9 mouse cellular contexts compared by ENCODE assay signal in the genomic region with DNA sequence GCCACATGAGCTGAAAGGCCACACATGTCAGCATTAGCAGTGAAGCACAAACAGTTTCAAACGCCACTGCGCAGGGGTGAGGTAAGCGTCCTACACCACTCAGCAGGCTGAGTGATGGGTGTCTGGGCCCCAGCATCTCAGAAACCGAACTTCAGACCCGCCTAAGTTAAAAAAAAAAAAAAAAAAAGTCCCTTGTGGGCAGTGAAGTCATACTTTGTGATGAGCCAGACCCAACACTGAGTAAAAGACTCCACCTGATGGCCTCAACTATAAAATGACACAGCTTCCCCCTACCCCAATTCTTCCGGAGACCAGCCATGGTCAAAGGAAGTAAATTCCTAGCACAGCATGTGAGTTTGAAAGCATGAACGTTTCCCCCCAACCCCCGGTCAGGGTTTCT. TPM values are rescaled to one million over a fixed set of nuclear protein-coding genes. Genes with fewer than 3 reads are reported as not detected.
A peak's percentile ranks its signal among the peaks of the same experiment; 100 is the strongest.
DNase-seq lines count a peak whose midpoint lies in the region; ATAC-seq and TF ChIP-seq lines count a peak whose summit lies in the region.
"Had no signal": no experiment of that assay in that cellular context is flagged by ENCODE, and none has a peak within 500 bp of the region (broad histone marks: within the 10 kb centered on the region; RNA-seq: fewer than 3 reads in every experiment).

No protein-coding gene starts in this region.

- no peak overlapping the region for H3K9ac ChIP-seq in forebrain, postnatal 0 days
- H3K9ac ChIP-seq in forebrain, embryonic 16.5 days (replicated peaks; ENCODE audit: low read depth, low read length) = no peak overlapping the region
- peak overlapping the region; percentile 71 for H3K9ac ChIP-seq in liver, embryonic 15.5 days

- H3K36me3 ChIP-seq in forebrain, embryonic 10.5 days (replicated peaks) = peaks cover 51% of the 10 kb centered on the region
- H3K36me3 ChIP-seq in forebrain, postnatal 0 days (ENCODE audit: insufficient read depth) = peaks cover 38% of the 10 kb centered on the region
- H3K36me3 ChIP-seq in forebrain, embryonic 16.5 days (ENCODE audit: control insufficient read depth, insufficient read depth) = peaks cover 18% of the 10 kb centered on the region
- H3K36me3 ChIP-seq in liver, embryonic 15.5 days (replicated peaks) = peaks cover 49% of the 10 kb centered on the region

- no peaks in the 10 kb centered on the region for H3K9me3 ChIP-seq in forebrain, embryonic 10.5 days
- H3K9me3 ChIP-seq in forebrain, postnatal 0 days (ENCODE audit: low read length) = no peaks in the 10 kb centered on the region
- no peaks in the 10 kb centered on the region for H3K9me3 ChIP-seq in forebrain, embryonic 16.5 days (ENCODE audit: control insufficient read depth, low read length)
- no peaks in the 10 kb centered on the region for H3K9me3 ChIP-seq in liver, embryonic 15.5 days (replicated peaks)

- DNase-seq in forebrain, embryonic 10.5 days (ENCODE audit: extremely low spot score, low spot score) = no peak
- DNase-seq in forebrain, postnatal 0 days = no peak
- peak; percentile 36 for DNase-seq in 416B (ENCODE audit: low read depth)
- DNase-seq in ovary, postnatal 36 days (ENCODE audit: low spot score) = no peak
- no peak for DNase-seq in gastrocnemius, postnatal 25 days
- no peak for DNase-seq in adrenal gland, postnatal 10 days

- H3K4me3 ChIP-seq in forebrain, embryonic 10.5 days = peak overlapping the region; percentile 93
- H3K4me3 ChIP-seq in forebrain, postnatal 0 days (ENCODE audit: low read depth, low read length) = no peak overlapping the region
- 0 out of 2 replicates have a peak overlapping the region, but pooled peaks have one; percentile 6 for H3K4me3 ChIP-seq in forebrain, embryonic 16.5 days (replicated peaks; ENCODE audit: low read length)
- H3K4me3 ChIP-seq in liver, embryonic 15.5 days (replicated peaks) = peak overlapping the region; percentile 89

- 61% methylated on average over 8 of the region's 8 CpGs for WGBS in forebrain, embryonic 10.5 days
- 42% methylated on average over 8 of the region's 8 CpGs for WGBS in forebrain, postnatal 0 days
- 53% methylated on average over 8 of the region's 8 CpGs for WGBS in forebrain, embryonic 16.5 days
- WGBS in liver, embryonic 15.5 days (ENCODE audit: insufficient replicate concordance) = 12% methylated on average over 8 of the region's 8 CpGs

- H3K27ac ChIP-seq in forebrain, embryonic 10.5 days = 0 out of 2 replicates have a peak overlapping the region, but pooled peaks have one; percentile 40
- no peak overlapping the region for H3K27ac ChIP-seq in forebrain, postnatal 0 days (ENCODE audit: low read depth, low read length)
- no peak overlapping the region for H3K27ac ChIP-seq in forebrain, embryonic 16.5 days (ENCODE audit: low read length)
- peak overlapping the region; percentile 79; the same call in 1 of the 2 replicates for H3K27ac ChIP-seq in liver, embryonic 15.5 days (replicated peaks)

- H3K4me2 ChIP-seq in forebrain, postnatal 0 days (ENCODE audit: low read depth) = no peak overlapping the region; the same call in 1 of the 2 replicates
- H3K4me2 ChIP-seq in forebrain, embryonic 16.5 days (ENCODE audit: low read length) = peak overlapping the region; percentile 21
- peak overlapping the region; percentile 94 for H3K4me2 ChIP-seq in liver, embryonic 15.5 days

- peaks cover 52% of the 10 kb centered on the region for H3K4me1 ChIP-seq in forebrain, embryonic 10.5 days
- peaks cover 18% of the 10 kb centered on the region for H3K4me1 ChIP-seq in forebrain, postnatal 0 days (ENCODE audit: insufficient read depth)
- H3K4me1 ChIP-seq in forebrain, embryonic 16.5 days (replicated peaks; ENCODE audit: control insufficient read depth, insufficient read depth, low read length) = peaks cover 34% of the 10 kb centered on the region
- H3K4me1 ChIP-seq in liver, embryonic 15.5 days (replicated peaks) = peaks cover 80% of the 10 kb centered on the region

- ATAC-seq in forebrain, postnatal 0 days = no peak
- no peak for ATAC-seq in forebrain, embryonic 16.5 days
- no peak for ATAC-seq in liver, embryonic 15.5 days (ENCODE audit: insufficient read depth)
- ATAC-seq: lung, postnatal 0 days had no signal

- TF ChIP-seq CTCF in forebrain, postnatal 0 days (IDR thresholded peaks at IDR 0.05; ENCODE audit: low read depth) = no peak

- no peaks in the 10 kb centered on the region for H3K27me3 ChIP-seq in forebrain, embryonic 10.5 days (ENCODE audit: poor library complexity, severe bottlenecking)
- H3K27me3 ChIP-seq in forebrain, postnatal 0 days (ENCODE audit: insufficient read depth, low read length) = no peaks in the 10 kb centered on the region
- no peaks in the 10 kb centered on the region for H3K27me3 ChIP-seq in forebrain, embryonic 16.5 days (replicated peaks; ENCODE audit: control insufficient read depth, insufficient read depth, low read length)
- no peaks in the 10 kb centered on the region for H3K27me3 ChIP-seq in liver, embryonic 15.5 days

RNA-seq across cellular contexts. Expression of gene Arpc5l, which starts 2.0 kb away (rescaled TPM):
- 126 and 131 TPM in 2 replicates for polyA plus RNA-seq in forebrain, embryonic 10.5 days (2016; fragmentation: Nextera tagmentation; extraction: Ambion mirVana)
- total RNA-seq in forebrain, postnatal 0 days (2014; rRNA removed) = 80.0 and 92.4 TPM in 2 replicates
- polyA plus RNA-seq in forebrain, postnatal 0 days (2015; fragmentation: Nextera tagmentation; extraction: Ambion mirVana) = 167 and 170 TPM in 2 replicates
- polyA plus RNA-seq in forebrain, embryonic 16.5 days (2015; fragmentation: Nextera tagmentation; extraction: Ambion mirVana) = 147 and 150 TPM in 2 replicates
- polyA plus RNA-seq in liver, embryonic 15.5 days (2015; fragmentation: Nextera tagmentation; extraction: Ambion mirVana) = 48.9 and 52.9 TPM in 2 replicates
- 10 to 100 TPM; 91.4 to 91.7 TPM for total RNA-seq in gastrocnemius, postnatal 25 days (2021)
- total RNA-seq in adrenal gland, postnatal 10 days (2021) = 10 to 100 TPM; 59.7 to 61.2 TPM

RNA-seq across cellular contexts. Expression of gene Rpl35, which starts 2.3 kb away (rescaled TPM):
- 1,010 and 1,015 TPM in 2 replicates for polyA plus RNA-seq in forebrain, embryonic 10.5 days (2016; fragmentation: Nextera tagmentation; extraction: Ambion mirVana)
- total RNA-seq in forebrain, postnatal 0 days (2014; rRNA removed) = 128 and 358 TPM in 2 replicates
- polyA plus RNA-seq in forebrain, postnatal 0 days (2015; fragmentation: Nextera tagmentation; extraction: Ambion mirVana) = 660 and 891 TPM in 2 replicates
- 587 and 670 TPM in 2 replicates for polyA plus RNA-seq in forebrain, embryonic 16.5 days (2015; fragmentation: Nextera tagmentation; extraction: Ambion mirVana)
- 387 and 487 TPM in 2 replicates for polyA plus RNA-seq in liver, embryonic 15.5 days (2015; fragmentation: Nextera tagmentation; extraction: Ambion mirVana)
- total RNA-seq in gastrocnemius, postnatal 25 days (2021) = 100 to 1,000 TPM; 239 to 257 TPM
- 100 to 1,000 TPM; 511 to 525 TPM for total RNA-seq in adrenal gland, postnatal 10 days (2021)

RNA-seq across cellular contexts. Expression of gene Wdr38, which starts 5.8 kb away (rescaled TPM):
- polyA plus RNA-seq in forebrain, embryonic 10.5 days (2016; fragmentation: Nextera tagmentation; extraction: Ambion mirVana) = 1.7 and 1.9 TPM in 2 replicates
- total RNA-seq in forebrain, postnatal 0 days (2014; rRNA removed) = 0.43 and 1.4 TPM in 2 replicates
- 0.38 and 0.64 TPM in 2 replicates for polyA plus RNA-seq in forebrain, postnatal 0 days (2015; fragmentation: Nextera tagmentation; extraction: Ambion mirVana)
- 1.7 and 2.3 TPM in 2 replicates for polyA plus RNA-seq in forebrain, embryonic 16.5 days (2015; fragmentation: Nextera tagmentation; extraction: Ambion mirVana)
- 0.76 and 0.81 TPM in 2 replicates for polyA plus RNA-seq in liver, embryonic 15.5 days (2015; fragmentation: Nextera tagmentation; extraction: Ambion mirVana)
- under 1 TPM; 0.13 to 0.20 TPM for total RNA-seq in gastrocnemius, postnatal 25 days (2021)
- under 1 TPM; 0.21 to 0.27 TPM for total RNA-seq in adrenal gland, postnatal 10 days (2021)

Comparison
In these comparisons a context has a peak if more than half of its experiments do, and no peak if none do; other contexts are left out.
1. H3K27ac ChIP-seq: peak in forebrain, embryonic 10.5 days (single experiment) and liver, embryonic 15.5 days (single experiment); none in forebrain, postnatal 0 days (single experiment) and forebrain, embryonic 16.5 days (single experiment).